Mouse (Mus musculus) embryonic facial prominence, embryonic 12.5 days (tissue): ENCODE measurements around the gene Mkrn2os. TPM values are rescaled to one million over a fixed set of nuclear protein-coding genes. Genes with fewer than 3 reads are reported as not detected.
"Not testable (repeated sequence)": the region's sequence is repeated elsewhere in the genome, so short reads cannot be mapped to it uniquely, and the experiment has no call there.

Source experiments
- ATAC-seq: fragments of 200-750 bp; cut with Nextera tagmentation; 2 replicates; pipeline ENCODE4 v1.8.0; 2017; ENCODE audit not compliant: insufficient number of reproducible peaks, insufficient read depth, low FRiP score, low TSS enrichment
- H3K27ac ChIP-seq: fragments of 300-500 bp; sonication (generic); 2 replicates; pipeline ENCODE4 v1.5.1; 2016; ENCODE audit warnings: mild to moderate bottlenecking
- H3K27me3 ChIP-seq: fragments of 300-500 bp; sonication (generic); 2 replicates; pipeline ENCODE4 v1.6.1; 2016; ENCODE audit warnings: mild to moderate bottlenecking, moderate library complexity
- H3K36me3 ChIP-seq: fragments of 300-500 bp; sonication (generic); 2 replicates; pipeline ENCODE4 v1.6.1; 2016; ENCODE audit warnings: mild to moderate bottlenecking
- H3K4me1 ChIP-seq: fragments of 300-500 bp; sonication (generic); 2 replicates; pipeline ENCODE4 v1.6.1; 2016
- H3K4me2 ChIP-seq: fragments of 300-500 bp; sonication (generic); replicated peaks from 2 replicates; pipeline ENCODE4 v1.6.1; 2016; ENCODE audit warnings: mild to moderate bottlenecking, moderate library complexity
- H3K4me3 ChIP-seq: fragments of 300-500 bp; sonication (generic); 2 replicates; pipeline ENCODE4 v1.5.1; 2016; ENCODE audit warnings: mild to moderate bottlenecking
- H3K9ac ChIP-seq: fragments of 300-500 bp; sonication (generic); 2 replicates; pipeline ENCODE4 v1.6.1; 2016; ENCODE audit warnings: mild to moderate bottlenecking, moderate library complexity
- H3K9me3 ChIP-seq: fragments of 300-500 bp; sonication (generic); 2 replicates; pipeline ENCODE4 v1.6.1; 2016; ENCODE audit warnings: mild to moderate bottlenecking, moderate library complexity
- WGBS: fragments of 180-500 bp; shearing (Covaris S2); methylation state at CpG from one replicate; pipeline ENCODE4 v1.1.7; 2016; 5-methylcytosine and 5-hydroxymethylcytosine counted together
- polyA plus RNA-seq: library from polyadenylated mRNA; unstranded; fragments of >200 nt; fragmentation: Nextera tagmentation; extraction: Ambion mirVana; gene quantifications from 2 replicates; pipeline ENCODE4 v1.2.1, GENCODE M21; 2016

Mkrn2os gene
- polyA plus RNA-seq, result 0.27 and 0.40 TPM in 2 replicates

DNA sequence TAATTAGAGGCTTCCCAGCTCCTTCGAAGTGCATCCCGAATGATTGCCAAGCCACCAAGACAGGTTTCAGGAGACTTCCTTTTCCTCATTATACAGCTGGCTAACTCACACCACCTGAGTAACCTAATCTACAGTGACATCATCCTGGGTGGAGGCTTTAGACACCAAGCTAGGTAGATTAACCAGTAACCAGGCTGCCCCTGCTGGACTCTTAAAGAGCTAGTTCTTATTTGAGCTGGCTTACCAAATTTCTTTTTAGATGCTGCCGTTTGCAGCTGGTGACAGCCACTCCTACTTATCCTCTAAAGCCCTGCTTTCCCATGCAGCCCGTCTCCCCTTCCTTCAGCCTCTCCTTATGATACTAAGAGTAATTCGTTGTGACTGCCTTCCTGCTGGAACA lies at the start of gene Mkrn2os:
Gene Mkrn2os, minus strand, starts transcription at position 119 of the 400 bp plus-strand sequence.
- Histone ChIP-seq H3K36me3 (no peaks in the 10 kb centered on the region), H3K9ac (no peak within 1 kb of the TSS), H3K4me2 (no peak within 1 kb of the TSS), H3K9me3 (no peaks in the 10 kb centered on the region), H3K4me3 (no peak within 1 kb of the TSS), H3K27ac (no peak within 1 kb of the TSS), H3K4me1 (peaks cover 4% of the 10 kb centered on the region; the same call in 1 of the 2 replicates), H3K27me3 (no peaks in the 10 kb centered on the region)
- WGBS, result 36% methylated on average over 5 of the region's 5 CpGs
- no peak for ATAC-seq

DNA sequence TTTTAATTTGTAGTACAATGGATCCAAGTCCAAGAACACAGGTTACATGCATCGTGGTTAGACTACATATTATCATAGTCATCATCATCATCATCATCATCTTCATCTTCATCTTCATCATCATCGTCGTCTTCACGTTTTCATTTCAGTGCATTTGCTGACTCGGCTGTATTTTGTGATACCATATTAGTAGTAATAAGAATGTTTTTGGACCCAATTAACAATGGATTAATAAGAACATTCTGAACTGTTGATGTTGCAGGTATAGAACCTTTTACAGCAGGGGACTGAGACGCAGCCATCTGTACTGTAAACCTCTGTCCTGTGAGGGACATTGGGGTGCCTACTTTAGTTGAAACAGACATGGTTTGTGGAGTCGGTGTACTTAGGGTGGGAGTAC lies 45.8 kb upstream of the Mkrn2os start:
- peaks cover 62% of the 10 kb centered on the region for H3K36me3 ChIP-seq
- H3K4me1 ChIP-seq, H3K4me2 ChIP-seq, H3K4me3 ChIP-seq, H3K9ac ChIP-seq, H3K27ac ChIP-seq, H3K27me3 ChIP-seq, ATAC-seq, H3K9me3 ChIP-seq: not testable (repeated sequence)
- 95% methylated on average over 7 of the region's 7 CpGs for WGBS

DNA sequence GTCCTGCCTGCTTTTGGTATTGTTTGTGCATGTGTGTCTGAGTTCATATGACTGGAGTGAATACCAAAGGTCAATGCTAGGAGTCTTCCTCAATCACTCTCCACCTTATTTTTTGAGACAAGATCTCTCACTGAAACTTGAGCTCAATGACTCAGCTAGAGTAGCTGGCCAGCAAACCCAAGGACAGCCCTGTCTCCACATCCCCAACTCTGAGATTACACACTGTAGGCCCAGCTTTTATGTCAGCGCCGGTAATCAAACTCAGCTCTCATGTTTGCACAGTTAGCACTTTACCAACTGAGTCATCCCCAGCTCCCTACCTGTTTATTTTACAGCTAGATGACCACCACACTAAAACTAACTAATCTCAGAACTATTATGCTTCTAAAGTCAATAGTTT lies 41.6 kb upstream of the Mkrn2os start:
- Histone ChIP-seq H3K36me3 (peaks cover 63% of the 10 kb centered on the region), H3K4me3 (no peak overlapping the region), H3K4me1 (no peaks in the 10 kb centered on the region), H3K9me3 (no peaks in the 10 kb centered on the region), H3K27ac (no peak overlapping the region), H3K4me2 (no peak overlapping the region), H3K27me3 (no peaks in the 10 kb centered on the region), H3K9ac (no peak overlapping the region)
- ATAC-seq, result no peak
- 95% methylated on average over 2 of the region's 2 CpGs for WGBS

DNA sequence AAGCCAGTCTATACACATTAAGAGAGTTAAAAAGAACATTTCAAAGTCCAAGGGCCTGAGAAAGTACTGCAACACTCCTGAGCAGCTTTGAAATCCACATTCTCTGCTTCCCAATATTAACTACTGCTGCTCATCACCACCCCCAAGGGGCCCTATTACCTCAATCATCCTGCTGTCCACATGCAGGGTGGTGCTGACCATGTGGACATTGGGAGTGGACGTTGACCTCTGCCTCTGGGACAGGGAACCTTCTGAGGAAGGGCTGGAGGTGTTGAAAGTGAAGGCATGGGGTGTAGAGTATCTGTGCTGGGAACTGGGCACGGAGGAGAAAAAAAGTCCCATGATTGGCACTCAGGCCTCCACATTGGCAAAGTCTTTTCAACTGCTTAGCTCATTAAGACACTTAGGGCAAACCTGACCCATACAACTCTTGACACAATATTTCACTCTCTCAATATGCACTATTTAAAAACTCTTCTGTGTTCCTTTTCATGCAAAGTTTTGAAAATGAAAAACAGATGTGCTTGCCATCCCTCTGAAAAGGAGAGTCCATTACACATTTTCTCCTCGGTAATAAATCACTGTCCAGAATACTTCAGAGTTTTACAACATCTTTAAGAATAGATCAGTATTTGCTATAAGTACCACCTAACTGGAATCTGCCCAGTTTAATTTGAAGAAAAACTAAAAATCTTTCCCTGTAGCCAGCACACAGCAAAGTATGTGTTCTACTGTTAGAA lies 38.9 kb upstream of the Mkrn2os start:
- no peak for ATAC-seq
- Histone ChIP-seq H3K9ac (no peak overlapping the region), H3K27me3 (no peaks in the 10 kb centered on the region), H3K4me3 (no peak overlapping the region), H3K4me1 (no peaks in the 10 kb centered on the region), H3K27ac (no peak overlapping the region), H3K9me3 (no peaks in the 10 kb centered on the region), H3K36me3 (peaks cover 69% of the 10 kb centered on the region), H3K4me2 (no peak overlapping the region)
- 62% methylated on average over 3 of the region's 3 CpGs for WGBS

DNA sequence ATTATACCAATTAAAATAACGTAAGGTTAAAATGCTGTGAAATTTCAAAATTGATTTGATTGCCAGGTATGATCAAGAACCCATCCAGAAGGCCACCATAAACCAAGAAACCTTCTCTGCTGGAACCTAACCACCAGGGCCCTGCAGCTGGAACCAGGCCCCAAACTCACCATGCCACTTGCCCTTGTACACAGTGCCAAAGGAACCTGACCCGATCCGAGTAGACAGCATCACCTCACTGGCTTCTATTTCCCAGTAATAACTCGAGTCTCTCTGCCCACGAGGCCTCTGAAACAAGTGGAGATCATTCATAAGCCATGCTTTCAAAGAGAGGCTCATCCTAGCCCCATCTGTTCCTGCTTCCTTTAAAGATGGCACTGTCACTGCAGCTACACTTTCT lies 33.7 kb upstream of the Mkrn2os start:
- Histone ChIP-seq H3K4me2 (no peak overlapping the region), H3K27ac (no peak overlapping the region), H3K9me3 (no peaks in the 10 kb centered on the region), H3K9ac (no peak overlapping the region), H3K36me3 (peaks cover 86% of the 10 kb centered on the region), H3K4me1 (no peaks in the 10 kb centered on the region), H3K4me3 (no peak overlapping the region), H3K27me3 (no peaks in the 10 kb centered on the region)
- 89% methylated on average over 5 of the region's 5 CpGs for WGBS
- no peak for ATAC-seq

DNA sequence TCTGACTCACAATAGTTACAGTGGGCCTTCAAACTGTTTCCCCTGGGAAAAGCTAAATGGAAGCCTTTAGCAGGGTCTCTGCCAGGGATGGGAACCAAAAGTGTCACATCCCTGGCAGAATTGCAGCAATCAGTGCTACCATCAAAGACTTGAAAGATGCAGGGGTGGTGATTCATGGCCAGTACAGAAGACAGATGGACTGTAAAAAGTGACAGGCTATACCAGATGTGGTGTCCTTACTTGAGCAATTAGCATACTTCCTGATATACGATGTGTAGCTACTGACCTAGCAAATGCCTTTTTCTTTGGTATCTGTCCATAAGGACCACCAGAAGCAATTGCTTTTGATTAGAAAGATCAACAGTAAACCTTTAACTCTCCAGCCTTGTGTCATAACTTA lies 28.6 kb upstream of the Mkrn2os start:
- H3K36me3 ChIP-seq, result peaks cover 98% of the 10 kb centered on the region
- H3K27ac ChIP-seq, result no peak overlapping the region
- no peaks in the 10 kb centered on the region for H3K9me3 ChIP-seq
- no peak overlapping the region for H3K4me2 ChIP-seq
- WGBS, result 69% methylated on average over 1 of the region's 1 CpGs
- no peak for ATAC-seq
- no peak overlapping the region for H3K9ac ChIP-seq
- H3K27me3 ChIP-seq, result no peaks in the 10 kb centered on the region
- H3K4me1 ChIP-seq, result no peaks in the 10 kb centered on the region
- H3K4me3 ChIP-seq, result no peak overlapping the region

DNA sequence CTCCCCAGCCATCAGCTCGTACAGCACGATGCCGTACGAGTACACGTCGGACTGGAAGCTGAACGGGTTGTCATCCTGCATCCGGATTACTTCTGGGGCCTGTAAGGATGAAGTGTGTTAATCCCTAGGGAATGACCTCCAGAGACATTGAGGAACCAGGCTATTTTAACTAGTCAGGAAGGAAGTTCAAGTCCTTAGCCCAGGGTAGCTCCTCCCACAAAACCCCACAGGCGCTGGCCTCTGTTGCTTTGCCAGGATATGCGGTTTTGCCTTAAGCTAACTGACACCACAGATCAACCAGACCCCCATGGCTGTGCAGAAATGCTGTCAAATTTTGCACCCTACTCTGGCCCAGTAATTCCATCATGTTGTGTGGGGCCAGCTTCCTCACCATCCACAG lies 27.4 kb upstream of the Mkrn2os start:
- H3K9me3 ChIP-seq, result no peaks in the 10 kb centered on the region
- 87% methylated on average over 10 of the region's 10 CpGs for WGBS
- H3K36me3 ChIP-seq, result peaks cover 96% of the 10 kb centered on the region
- no peak overlapping the region for H3K4me2 ChIP-seq
- ATAC-seq, result no peak
- no peak overlapping the region for H3K9ac ChIP-seq
- H3K4me1 ChIP-seq, result no peaks in the 10 kb centered on the region
- no peaks in the 10 kb centered on the region for H3K27me3 ChIP-seq
- H3K27ac ChIP-seq, result no peak overlapping the region
- H3K4me3 ChIP-seq, result no peak overlapping the region

DNA sequence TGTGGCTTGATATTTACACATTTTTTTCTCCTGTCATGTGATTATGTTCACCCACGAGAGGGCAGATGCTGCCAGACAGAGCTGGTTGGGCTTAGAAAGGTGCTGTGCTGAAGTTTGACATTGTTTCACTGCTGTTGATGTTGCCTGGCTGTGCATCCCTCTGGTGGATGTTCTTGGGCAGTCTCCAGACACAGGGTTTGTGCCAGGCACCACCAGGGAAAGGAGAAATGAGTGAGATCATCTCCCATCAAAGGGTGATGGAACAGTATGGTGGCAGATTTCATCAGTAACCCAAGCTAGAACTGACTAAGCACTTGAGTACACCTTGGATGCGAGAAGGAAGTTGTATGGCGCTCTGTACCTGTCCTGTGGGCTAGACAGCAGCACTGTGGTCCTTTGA lies 23.6 kb upstream of the Mkrn2os start:
- no peak overlapping the region for H3K27ac ChIP-seq
- ATAC-seq, result no peak
- WGBS, result 85% methylated on average over 3 of the region's 3 CpGs
- H3K4me1 ChIP-seq, result no peaks in the 10 kb centered on the region
- no peaks in the 10 kb centered on the region for H3K9me3 ChIP-seq
- no peak overlapping the region for H3K9ac ChIP-seq
- H3K4me3 ChIP-seq, result no peak overlapping the region
- no peak overlapping the region for H3K4me2 ChIP-seq
- no peaks in the 10 kb centered on the region for H3K27me3 ChIP-seq
- H3K36me3 ChIP-seq, result peaks cover 94% of the 10 kb centered on the region

DNA sequence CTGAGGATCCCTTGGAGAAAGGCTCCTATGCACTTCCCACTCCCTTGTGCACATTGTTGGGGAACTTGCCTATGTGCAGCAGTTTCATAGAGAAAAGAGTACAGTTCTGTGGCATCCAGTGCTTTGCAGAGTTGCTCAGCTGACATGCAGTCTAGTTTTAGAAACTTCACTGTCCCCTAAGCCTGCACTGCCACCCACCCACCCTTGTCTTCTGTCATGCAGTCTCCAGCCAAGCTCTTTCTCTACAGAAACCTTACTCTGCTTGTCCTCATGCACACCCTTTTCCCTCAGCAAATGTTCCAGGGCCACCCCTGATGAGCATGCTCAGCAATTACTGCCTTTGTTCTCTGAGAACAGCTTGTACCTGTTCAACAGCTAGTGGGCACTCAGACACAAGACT lies 21.4 kb upstream of the Mkrn2os start:
- no peak for ATAC-seq
- Histone ChIP-seq H3K9ac (no peak overlapping the region), H3K9me3 (no peaks in the 10 kb centered on the region), H3K4me2 (no peak overlapping the region), H3K27me3 (no peaks in the 10 kb centered on the region), H3K27ac (no peak overlapping the region), H3K4me3 (no peak overlapping the region), H3K36me3 (peaks cover 85% of the 10 kb centered on the region), H3K4me1 (no peaks in the 10 kb centered on the region)

DNA sequence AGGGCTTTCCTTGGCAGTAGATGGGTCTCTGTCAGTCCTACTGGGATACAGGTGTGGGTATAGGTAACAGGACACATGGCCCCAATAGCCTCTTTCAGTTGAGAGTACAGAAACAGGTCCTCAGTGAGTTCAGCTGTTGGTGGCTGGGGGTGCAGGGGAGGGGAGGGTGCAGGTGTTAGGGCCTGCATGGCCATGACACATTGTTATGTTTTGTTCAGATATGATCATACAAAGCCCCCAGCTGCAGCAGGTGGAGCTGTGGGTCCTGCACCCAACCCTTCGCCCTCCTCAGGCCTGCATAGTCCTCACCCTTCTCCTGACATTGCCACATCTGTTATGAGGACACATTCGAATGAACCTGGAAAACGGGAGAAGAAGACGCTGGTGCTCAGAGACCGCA lies 17.9 kb upstream of the Mkrn2os start:
- no peaks in the 10 kb centered on the region for H3K4me1 ChIP-seq
- 91% methylated on average over 5 of the region's 5 CpGs for WGBS
- H3K9me3 ChIP-seq, result no peaks in the 10 kb centered on the region
- H3K9ac ChIP-seq, result no peak overlapping the region
- ATAC-seq, result no peak
- no peaks in the 10 kb centered on the region for H3K27me3 ChIP-seq
- no peak overlapping the region for H3K4me3 ChIP-seq
- no peak overlapping the region for H3K27ac ChIP-seq
- no peak overlapping the region for H3K4me2 ChIP-seq
- H3K36me3 ChIP-seq, result peaks cover 56% of the 10 kb centered on the region

DNA sequence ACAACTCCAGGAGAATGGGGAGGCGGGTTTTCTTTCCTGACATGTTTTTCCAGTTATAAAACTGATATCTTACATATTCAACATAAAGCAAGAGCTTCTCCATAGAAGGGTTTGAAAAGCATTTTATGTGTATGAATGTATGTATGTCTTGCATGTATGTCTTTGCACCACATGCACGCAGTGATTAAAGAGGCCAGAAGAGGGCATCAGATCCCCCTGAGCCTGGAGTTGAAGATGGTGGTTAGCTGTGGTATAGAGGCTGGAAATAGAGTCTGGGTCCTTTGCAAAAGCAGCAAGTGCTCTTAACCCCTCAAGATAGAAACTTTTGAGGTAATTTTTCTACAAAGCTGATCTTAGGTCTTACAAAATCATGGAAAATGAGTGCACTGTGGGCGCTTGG lies 16.7 kb upstream of the Mkrn2os start:
- WGBS, result 63% methylated on average over 3 of the region's 3 CpGs
- Histone ChIP-seq H3K4me3 (no peak overlapping the region), H3K9me3 (no peaks in the 10 kb centered on the region), H3K9ac (no peak overlapping the region), H3K36me3 (peaks cover 49% of the 10 kb centered on the region), H3K4me1 (no peaks in the 10 kb centered on the region), H3K27me3 (no peaks in the 10 kb centered on the region), H3K27ac (no peak overlapping the region), H3K4me2 (no peak overlapping the region)
- ATAC-seq, result no peak

DNA sequence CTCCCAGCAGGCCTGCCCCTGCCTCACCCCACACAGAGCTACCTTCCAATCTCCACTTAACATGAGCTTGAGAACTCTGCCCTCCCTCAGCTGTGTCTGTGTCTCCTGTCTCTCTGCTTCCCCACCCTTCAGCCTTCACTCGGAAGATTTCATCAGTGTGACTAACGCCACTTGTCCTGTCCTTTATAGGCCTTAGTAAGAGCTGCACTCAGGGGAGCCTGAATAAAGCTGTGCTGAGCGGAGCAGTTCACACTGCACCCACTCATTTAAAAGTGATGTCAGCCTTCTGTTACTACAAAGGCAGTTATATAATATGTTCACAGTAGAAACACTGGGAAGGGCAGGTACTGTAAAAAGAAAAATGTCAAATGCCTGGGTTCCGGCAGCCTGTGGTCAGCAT lies 15.1 kb upstream of the Mkrn2os start:
- no peak overlapping the region for H3K4me3 ChIP-seq
- no peak overlapping the region for H3K27ac ChIP-seq
- no peak overlapping the region for H3K9ac ChIP-seq
- H3K36me3 ChIP-seq, result peaks cover 37% of the 10 kb centered on the region
- WGBS, result 79% methylated on average over 4 of the region's 4 CpGs
- ATAC-seq, result no peak
- no peaks in the 10 kb centered on the region for H3K9me3 ChIP-seq
- H3K4me1 ChIP-seq, result peaks cover 7% of the 10 kb centered on the region; the same call in 1 of the 2 replicates
- H3K4me2 ChIP-seq, result no peak overlapping the region
- no peaks in the 10 kb centered on the region for H3K27me3 ChIP-seq
